16 mouse cellular contexts compared by ENCODE assay signal in genomic region chr16:77675885-77676597, GRCm38 (mm10).
DNase-seq lines count a peak whose midpoint lies in the region; ATAC-seq and TF ChIP-seq lines count a peak whose summit lies in the region.
"Had no signal": no experiment of that assay in that cellular context is flagged by ENCODE, and none has a peak within 500 bp of the region (broad histone marks: within the 10 kb centered on the region; RNA-seq: fewer than 3 reads in every experiment).

No protein-coding gene starts in this region.

- intact Hi-C loops in left cerebral cortex, adult 2 months (cut with DNase I): no loop called here

- WGBS in hindbrain, embryonic 15.5 days: 24% methylated on average over 6 of the region's 6 CpGs
- WGBS in midbrain, embryonic 15.5 days: 18% methylated on average over 6 of the region's 6 CpGs
- WGBS in stomach, postnatal 0 days: 79% methylated on average over 6 of the region's 6 CpGs

- H3K4me3 ChIP-seq in hindbrain, embryonic 15.5 days: no peak overlapping the region
- H3K4me3 ChIP-seq in midbrain, embryonic 15.5 days: no peak overlapping the region
- no peak overlapping the region for H3K4me3 ChIP-seq in left cerebral cortex, adult 2 months
- H3K4me3 ChIP-seq in stomach, postnatal 0 days (ENCODE audit: low read depth, low read length): no peak overlapping the region

- H3K9me3 ChIP-seq in hindbrain, embryonic 15.5 days: no peaks in the 10 kb centered on the region
- H3K9me3 ChIP-seq in midbrain, embryonic 15.5 days: no peaks in the 10 kb centered on the region
- H3K9me3 ChIP-seq in stomach, postnatal 0 days (ENCODE audit: control insufficient read depth, low read length): no peaks in the 10 kb centered on the region

- H3K4me1 ChIP-seq in hindbrain, embryonic 15.5 days (replicated peaks): peaks cover 5% of the 10 kb centered on the region
- H3K4me1 ChIP-seq in midbrain, embryonic 15.5 days: peaks cover 3% of the 10 kb centered on the region; the same call in 1 of the 2 replicates
- H3K4me1 ChIP-seq in stomach, postnatal 0 days (replicated peaks; ENCODE audit: control insufficient read depth, insufficient read depth): no peaks in the 10 kb centered on the region

- no peak overlapping the region for H3K4me2 ChIP-seq in hindbrain, embryonic 15.5 days
- H3K4me2 ChIP-seq in midbrain, embryonic 15.5 days: no peak overlapping the region
- H3K4me2 ChIP-seq in stomach, postnatal 0 days (replicated peaks; ENCODE audit: low read depth): no peak overlapping the region
- H3K4me2 ChIP-seq: lung, embryonic 14.5 days had no signal

- peaks cover 3% of the 10 kb centered on the region; the same call in 1 of the 2 replicates for H3K36me3 ChIP-seq in hindbrain, embryonic 15.5 days
- H3K36me3 ChIP-seq in midbrain, embryonic 15.5 days (replicated peaks): no peaks in the 10 kb centered on the region
- H3K36me3 ChIP-seq in stomach, postnatal 0 days (ENCODE audit: control insufficient read depth, insufficient read depth, low read length): 0 out of 2 replicates have a peak, but pooled peaks cover 2% of the 10 kb centered on the region

- DNase-seq in embryo, embryonic 11 days: peak; percentile 35
- no peak for DNase-seq in embryo, embryonic 10.5 days (ENCODE audit: low spot score)
- DNase-seq in brain, adult 2 months (ENCODE audit: low read depth, low spot score): peak; percentile 29
- DNase-seq in left cerebral cortex, adult 2 months (ENCODE audit: extremely low spot score in 1 of 2, low spot score in 2 of 2): no peak
- DNase-seq in stomach, postnatal 0 days (ENCODE audit: low spot score): no peak
- DNase-seq in adrenal gland, postnatal 4 days (ENCODE audit: low spot score in 2 of 2): no peak
- DNase-seq: adrenal gland, postnatal 36 days; cerebellum, adult 11-12 months; kidney, adult 11 months; kidney, postnatal 36 days; lung, embryonic 14.5 days; thymus, adult 2 months had no signal

- peak; percentile 45; the same call in 1 of the 2 replicates for ATAC-seq in hindbrain, embryonic 15.5 days (ENCODE audit: low FRiP score, low read depth)
- 0 out of 2 replicates have a peak, but pooled peaks have one; percentile 27 for ATAC-seq in midbrain, embryonic 15.5 days (replicated peaks)
- ATAC-seq in stomach, postnatal 0 days (ENCODE audit: low FRiP score, low TSS enrichment): no peak
- ATAC-seq: activated CD4-positive, CD25-positive, alpha-beta regulatory T cell, adult 4 months had no signal

- no peak for TF ChIP-seq EP300 in stomach, postnatal 0 days (optimal IDR thresholded peaks at IDR 0.05)

- no peak overlapping the region for H3K9ac ChIP-seq in hindbrain, embryonic 15.5 days
- H3K9ac ChIP-seq in midbrain, embryonic 15.5 days: no peak overlapping the region
- no peak overlapping the region for H3K9ac ChIP-seq in stomach, postnatal 0 days (ENCODE audit: low read length)
- H3K9ac ChIP-seq: lung, embryonic 14.5 days had no signal

- no peaks in the 10 kb centered on the region for H3K27me3 ChIP-seq in hindbrain, embryonic 15.5 days
- H3K27me3 ChIP-seq in midbrain, embryonic 15.5 days (replicated peaks): no peaks in the 10 kb centered on the region
- H3K27me3 ChIP-seq in stomach, postnatal 0 days (ENCODE audit: control insufficient read depth, insufficient read depth, low read length): no peaks in the 10 kb centered on the region
- H3K27me3 ChIP-seq: CH12.LX had no signal

- TF ChIP-seq CTCF in left cerebral cortex, adult 2 months (IDR thresholded peaks at IDR 0.05): no peak
- TF ChIP-seq CTCF in stomach, postnatal 0 days (IDR thresholded peaks at IDR 0.05; ENCODE audit: low read depth): no peak

- H3K27ac ChIP-seq in hindbrain, embryonic 15.5 days (replicated peaks): peak overlapping the region; percentile 76
- H3K27ac ChIP-seq in midbrain, embryonic 15.5 days: peak overlapping the region; percentile 68
- no peak overlapping the region for H3K27ac ChIP-seq in left cerebral cortex, adult 2 months
- no peak overlapping the region for H3K27ac ChIP-seq in stomach, postnatal 0 days (replicated peaks)

Comparison
In these comparisons a context has a peak if more than half of its experiments do, and no peak if none do; other contexts are left out.
1. DNase-seq: peak in embryo, embryonic 11 days (single experiment) and brain, adult 2 months (single experiment); none in embryo, embryonic 10.5 days (single experiment), left cerebral cortex, adult 2 months (0 of 2), stomach, postnatal 0 days (single experiment) and adrenal gland, postnatal 4 days (0 of 2).
2. H3K27ac ChIP-seq: peak in hindbrain, embryonic 15.5 days (single experiment) and midbrain, embryonic 15.5 days (single experiment); none in left cerebral cortex, adult 2 months (single experiment) and stomach, postnatal 0 days (single experiment).